Comparison of ENCODE assay signal across 8 mouse cellular contexts in the genomic region with DNA sequence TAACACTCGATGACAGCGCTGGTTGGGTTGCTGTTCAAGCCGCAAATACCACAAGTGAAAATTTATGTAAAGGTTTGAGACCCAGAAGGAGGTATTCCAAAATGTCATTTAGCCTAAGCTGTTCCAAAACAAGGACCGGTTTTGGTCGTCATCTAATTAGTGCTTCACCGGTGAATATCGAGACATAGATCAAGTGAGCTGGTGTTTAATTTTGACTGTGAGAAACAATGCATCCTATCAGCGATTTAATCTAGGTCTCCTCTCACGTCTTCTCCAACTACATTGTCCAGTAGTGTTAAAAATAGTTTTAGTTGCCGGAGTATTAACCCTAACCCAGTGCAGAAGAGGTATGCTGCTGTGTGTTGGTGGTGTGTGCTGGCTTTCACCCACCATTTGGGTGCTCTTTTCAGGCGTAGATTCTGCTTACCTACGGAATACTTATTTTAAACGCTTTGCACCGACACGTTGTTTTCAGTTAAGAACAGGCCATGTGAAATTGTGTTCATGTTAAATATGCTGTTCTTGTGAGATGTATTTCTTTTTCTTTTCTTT. TPM values are rescaled to one million over a fixed set of nuclear protein-coding genes. Genes with fewer than 3 reads are reported as not detected.
A peak's percentile ranks its signal among the peaks of the same experiment; 100 is the strongest.
DNase-seq lines count a peak whose midpoint lies in the region; ATAC-seq and TF ChIP-seq lines count a peak whose summit lies in the region.

No protein-coding gene starts in this region.

- no peaks in the 10 kb centered on the region for H3K36me3 ChIP-seq in erythroblast, embryonic 14.5 days (ENCODE audit: control insufficient read depth)
- H3K36me3 ChIP-seq in thymus, adult 2 months (ENCODE audit: control insufficient read depth, insufficient read depth, low read length), result no peaks in the 10 kb centered on the region
- H3K36me3 ChIP-seq in liver, embryonic 11.5 days (ENCODE audit: control insufficient read depth, insufficient read depth, low read length), result no peaks in the 10 kb centered on the region

- 8% methylated on average over 15 of the region's 15 CpGs for WGBS in thymus, adult 2 months
- 8% methylated on average over 15 of the region's 15 CpGs for WGBS in liver, embryonic 11.5 days

- H3K4me1 ChIP-seq in erythroblast, embryonic 14.5 days (ENCODE audit: control insufficient read depth), result peaks cover 20% of the 10 kb centered on the region
- H3K4me1 ChIP-seq in thymus, adult 2 months (replicated peaks; ENCODE audit: control insufficient read depth, insufficient read depth, low read length), result 0 out of 2 replicates have a peak, but pooled peaks cover 3% of the 10 kb centered on the region
- no peaks in the 10 kb centered on the region for H3K4me1 ChIP-seq in liver, embryonic 11.5 days (replicated peaks; ENCODE audit: control insufficient read depth, insufficient read depth, low read length)

- TF ChIP-seq POLR2A in thymus, adult 2 months (IDR thresholded peaks at IDR 0.05; ENCODE audit: control insufficient read depth, extremely low read depth, insufficient read depth, low read length, poor library complexity), result no peak

- H3K27ac ChIP-seq in thymus, adult 2 months (ENCODE audit: control insufficient read depth, insufficient read depth, low read length), result no peak overlapping the region
- no peak overlapping the region for H3K27ac ChIP-seq in liver, embryonic 11.5 days (ENCODE audit: low read depth, low read length)

- ATAC-seq in erythroblast, adult 5-6 weeks (replicated peaks; ENCODE audit: low FRiP score, poor library complexity, severe bottlenecking), result no peak
- no peak for ATAC-seq in liver, embryonic 11.5 days (replicated peaks; ENCODE audit: low FRiP score)

- H3K27me3 ChIP-seq in erythroblast, embryonic 14.5 days (ENCODE audit: control insufficient read depth), result peaks cover 58% of the 10 kb centered on the region
- peaks cover 4% of the 10 kb centered on the region; the same call in 1 of the 2 replicates for H3K27me3 ChIP-seq in thymus, adult 2 months (ENCODE audit: control insufficient read depth, insufficient read depth, low read length)
- no peaks in the 10 kb centered on the region for H3K27me3 ChIP-seq in liver, embryonic 11.5 days (replicated peaks; ENCODE audit: control insufficient read depth, insufficient read depth, low read length)

- H3K4me3 ChIP-seq in erythroblast, embryonic 14.5 days (replicated peaks), result peak overlapping the region; percentile 71
- H3K4me3 ChIP-seq in thymus, adult 2 months (ENCODE audit: control insufficient read depth, insufficient read depth, low read length), result peak overlapping the region; percentile 92
- peak overlapping the region; percentile 80 for H3K4me3 ChIP-seq in liver, embryonic 11.5 days (ENCODE audit: low read depth, low read length)

- no peak for TF ChIP-seq CTCF in thymus, adult 2 months (IDR thresholded peaks at IDR 0.05; ENCODE audit: borderline replicate concordance, control insufficient read depth, extremely low read depth, insufficient read depth, low read length, poor library complexity)

- H3K4me2 ChIP-seq in liver, embryonic 11.5 days, result peak overlapping the region; percentile 87

- H3K9me3 ChIP-seq in erythroblast, embryonic 14.5 days (ENCODE audit: control insufficient read depth, low read length), result no peaks in the 10 kb centered on the region
- no peaks in the 10 kb centered on the region for H3K9me3 ChIP-seq in liver, embryonic 11.5 days (ENCODE audit: control insufficient read depth, low read length)

- DNase-seq in thymus, adult 2 months, result no peak
- DNase-seq in thymus, postnatal 36 days, result no peak
- no peak for DNase-seq in liver, embryonic 11.5 days (ENCODE audit: low spot score)
- DNase-seq in ovary, adult 18-20 months (ENCODE audit: low spot score), result no peak
- DNase-seq in frontal cortex, postnatal 10 days (ENCODE audit: low spot score in 2 of 2), result no peak
- no peak for DNase-seq in ovary, postnatal 10 days (ENCODE audit: low spot score)

- H3K9ac ChIP-seq in liver, embryonic 11.5 days (ENCODE audit: low read depth, low read length), result peak overlapping the region; percentile 79

RNA-seq across cellular contexts. Expression of gene Acvr2a, which starts 1.2 kb away (rescaled TPM):
- 0.01 TPM in 1 of 2 replicates, not detected in the other for polyA plus RNA-seq in erythroblast, embryonic 14.5 days (2012)
- 0.84 TPM in 1 of 2 replicates, not detected in the other for total RNA-seq in erythroblast, adult 5-6 weeks (2015; ENCODE audit: low replicate concordance)
- total RNA-seq in erythroblast, adult 5-6 weeks (2017; ENCODE audit: low replicate concordance), result 0.60 and 2.6 TPM in 2 replicates
- polyA plus RNA-seq in thymus, adult 2 months (2012; rRNA removed), result 1.0 and 1.1 TPM in 2 replicates
- 7.1 and 8.2 TPM in 2 replicates for polyA plus RNA-seq in liver, embryonic 11.5 days (2014; fragmentation: Nextera tagmentation; extraction: Ambion mirVana)
